Mouse (Mus musculus) forebrain, embryonic 13.5 days (tissue): ENCODE measurements at regions not wholly inside any gene's neighbourhood (a gene's known extent, or its start where the extent isn't known, plus 50 kb on each side); places are given as distances from the start of the nearest gene placed in this dataset.

Experiments used
- ATAC-seq: fragments of 200-750 bp; cut with Nextera tagmentation; 2 replicates; pipeline ENCODE4 v1.8.0; 2017
- H3K27ac ChIP-seq: fragments of 300-500 bp; sonication (generic); 2 replicates; pipeline ENCODE4 v1.5.1; 2015; ENCODE audit warnings: inconsistent platforms, mild to moderate bottlenecking, moderate library complexity
- H3K27me3 ChIP-seq: fragments of 300-500 bp; sonication (generic); 2 replicates; pipeline ENCODE4 v1.6.1; 2015; ENCODE audit warnings: mild to moderate bottlenecking, inconsistent platforms
- H3K36me3 ChIP-seq: fragments of 300-500 bp; sonication (generic); 2 replicates; pipeline ENCODE4 v1.6.1; 2015; ENCODE audit warnings: mild to moderate bottlenecking, inconsistent platforms; ENCODE audit not compliant: poor library complexity, severe bottlenecking
- H3K4me1 ChIP-seq: fragments of 300-500 bp; sonication (generic); 2 replicates; pipeline ENCODE4 v1.6.1; 2015; ENCODE audit warnings: inconsistent platforms
- H3K4me2 ChIP-seq: fragments of 300-500 bp; sonication (generic); 2 replicates; pipeline ENCODE4 v1.6.1; 2015; ENCODE audit warnings: inconsistent platforms, mild to moderate bottlenecking, moderate library complexity
- H3K4me3 ChIP-seq: fragments of 300-500 bp; sonication (generic); 2 replicates; pipeline ENCODE4 v1.5.1; 2015; ENCODE audit warnings: mild to moderate bottlenecking, inconsistent platforms
- H3K9ac ChIP-seq: fragments of 300-500 bp; sonication (generic); 2 replicates; pipeline ENCODE4 v1.6.1; 2015; ENCODE audit warnings: mild to moderate bottlenecking, inconsistent platforms
- H3K9me3 ChIP-seq: fragments of 300-500 bp; sonication (generic); replicated peaks from 2 replicates; pipeline ENCODE4 v1.6.1; 2016; ENCODE audit warnings: inconsistent platforms
- WGBS: fragments of 180-500 bp; shearing (Covaris S2); methylation state at CpG from one replicate; pipeline ENCODE4 v1.1.7; 2015; 5-methylcytosine and 5-hydroxymethylcytosine counted together

GRCm38 (mm10) chr2:179069520-179069919 lies 372.7 kb upstream of the Cdh4 start:
- Histone ChIP-seq H3K4me2 (no peak overlapping the region), H3K4me1 (0 out of 2 replicates have a peak, but pooled peaks cover 3% of the 10 kb centered on the region), H3K36me3 (no peaks in the 10 kb centered on the region), H3K9ac (no peak overlapping the region), H3K4me3 (no peak overlapping the region), H3K9me3 (no peaks in the 10 kb centered on the region), H3K27ac (no peak overlapping the region), H3K27me3 (no peaks in the 10 kb centered on the region)
- no peak for ATAC-seq
- 88% methylated on average over 6 of the region's 6 CpGs for WGBS

- Histone ChIP-seq H3K36me3 (no peaks in the 10 kb centered on the region), H3K9ac (no peak overlapping the region), H3K9me3 (no peaks in the 10 kb centered on the region), H3K4me2 (no peak overlapping the region), H3K4me1 (no peaks in the 10 kb centered on the region), H3K27ac (no peak overlapping the region), H3K27me3 (no peaks in the 10 kb centered on the region), H3K4me3 (no peak overlapping the region)
- no peak for ATAC-seq
- WGBS = 40% methylated on average over 1 of the region's 1 CpGs
These were observed 371.9 kb upstream of the Cdh4 start for GRCm38 (mm10) chr2:179070346-179070745.

GRCm38 (mm10) chr2:179080462-179081274 lies 361.6 kb upstream of the Cdh4 start:
- no peak overlapping the region for H3K4me3 ChIP-seq
- no peak overlapping the region for H3K9ac ChIP-seq
- WGBS = 75% methylated on average over 13 of the region's 13 CpGs

GRCm38 (mm10) chr2:179086915-179087314 lies 355.3 kb upstream of the Cdh4 start:
- ATAC-seq = no peak
- H3K36me3 ChIP-seq = no peaks in the 10 kb centered on the region
- no peaks in the 10 kb centered on the region for H3K9me3 ChIP-seq
- H3K4me2 ChIP-seq = no peak overlapping the region
- H3K4me1 ChIP-seq = no peaks in the 10 kb centered on the region
- H3K9ac ChIP-seq = no peak overlapping the region
- no peaks in the 10 kb centered on the region for H3K27me3 ChIP-seq
- H3K4me3 ChIP-seq = no peak overlapping the region
- 90% methylated on average over 9 of the region's 9 CpGs for WGBS
- no peak overlapping the region for H3K27ac ChIP-seq

More at GRCm38 (mm10) chr2:179080462-179081274, 361.6 kb upstream of the Cdh4 start:
- Histone ChIP-seq H3K4me2 (no peak overlapping the region), H3K36me3 (no peaks in the 10 kb centered on the region), H3K27me3 (no peaks in the 10 kb centered on the region), H3K4me1 (no peaks in the 10 kb centered on the region), H3K27ac (no peak overlapping the region), H3K9me3 (no peaks in the 10 kb centered on the region)
- no peak for ATAC-seq

GRCm38 (mm10) chr2:179091480-179091879 lies 350.8 kb upstream of the Cdh4 start:
- no peaks in the 10 kb centered on the region for H3K36me3 ChIP-seq
- H3K27ac ChIP-seq = no peak overlapping the region
- 32% methylated on average over 3 of the region's 3 CpGs for WGBS
- H3K4me3 ChIP-seq = no peak overlapping the region
- peaks cover 16% of the 10 kb centered on the region for H3K4me1 ChIP-seq
- no peak overlapping the region for H3K4me2 ChIP-seq
- no peaks in the 10 kb centered on the region for H3K27me3 ChIP-seq
- no peak for ATAC-seq
- no peak overlapping the region for H3K9ac ChIP-seq
- no peaks in the 10 kb centered on the region for H3K9me3 ChIP-seq

- no peaks in the 10 kb centered on the region for H3K36me3 ChIP-seq
- no peak overlapping the region for H3K9ac ChIP-seq
- peak overlapping the region; percentile 24; the same call in 1 of the 2 replicates for H3K4me2 ChIP-seq
- H3K27ac ChIP-seq = peak overlapping the region; percentile 14
- 12% methylated on average over 11 of the region's 11 CpGs for WGBS
- H3K4me3 ChIP-seq = no peak overlapping the region
- no peaks in the 10 kb centered on the region for H3K27me3 ChIP-seq
- H3K4me1 ChIP-seq = peaks cover 16% of the 10 kb centered on the region
- no peaks in the 10 kb centered on the region for H3K9me3 ChIP-seq
- ATAC-seq = peak; percentile 94
These were observed 348.2 kb upstream of the Cdh4 start for GRCm38 (mm10) chr2:179093996-179094395.

- Histone ChIP-seq H3K9me3 (no peaks in the 10 kb centered on the region), H3K36me3 (no peaks in the 10 kb centered on the region), H3K9ac (no peak overlapping the region), H3K4me2 (no peak overlapping the region), H3K4me1 (peaks cover 16% of the 10 kb centered on the region), H3K4me3 (no peak overlapping the region), H3K27ac (no peak overlapping the region), H3K27me3 (no peaks in the 10 kb centered on the region)
- ATAC-seq = no peak
- 95% methylated on average over 3 of the region's 3 CpGs for WGBS
These were observed 346.2 kb upstream of the Cdh4 start for GRCm38 (mm10) chr2:179095981-179096380.

GRCm38 (mm10) chr2:179096861-179097260 lies 345.4 kb upstream of the Cdh4 start:
- H3K4me3 ChIP-seq = no peak overlapping the region
- peaks cover 16% of the 10 kb centered on the region for H3K4me1 ChIP-seq
- H3K36me3 ChIP-seq = no peaks in the 10 kb centered on the region
- H3K9me3 ChIP-seq = no peaks in the 10 kb centered on the region
- ATAC-seq = no peak
- no peaks in the 10 kb centered on the region for H3K27me3 ChIP-seq
- H3K9ac ChIP-seq = no peak overlapping the region
- no peak overlapping the region for H3K4me2 ChIP-seq
- WGBS = 27% methylated on average over 4 of the region's 4 CpGs
- no peak overlapping the region for H3K27ac ChIP-seq

- no peaks in the 10 kb centered on the region for H3K27me3 ChIP-seq
- ATAC-seq = no peak
- H3K27ac ChIP-seq = no peak overlapping the region
- no peak overlapping the region for H3K4me3 ChIP-seq
- H3K9ac ChIP-seq = no peak overlapping the region
- WGBS = 98% methylated on average over 1 of the region's 1 CpGs
- no peak overlapping the region for H3K4me2 ChIP-seq
- H3K36me3 ChIP-seq = no peaks in the 10 kb centered on the region
- H3K4me1 ChIP-seq = no peaks in the 10 kb centered on the region; the same call in 1 of the 2 replicates
- no peaks in the 10 kb centered on the region for H3K9me3 ChIP-seq
These were observed 342.4 kb upstream of the Cdh4 start for GRCm38 (mm10) chr2:179099783-179100182.

- no peak overlapping the region for H3K4me3 ChIP-seq
- H3K27ac ChIP-seq = no peak overlapping the region
- H3K9me3 ChIP-seq = no peaks in the 10 kb centered on the region
- no peak for ATAC-seq
- H3K4me1 ChIP-seq = no peaks in the 10 kb centered on the region
- 80% methylated on average over 1 of the region's 1 CpGs for WGBS
- H3K4me2 ChIP-seq = no peak overlapping the region
- no peak overlapping the region for H3K9ac ChIP-seq
- H3K36me3 ChIP-seq = no peaks in the 10 kb centered on the region
- H3K27me3 ChIP-seq = peaks cover under 1% of the 10 kb centered on the region; the same call in 1 of the 2 replicates
These were observed 339.1 kb upstream of the Cdh4 start for GRCm38 (mm10) chr2:179103114-179103513.

GRCm38 (mm10) chr2:179112951-179113350 lies 329.3 kb upstream of the Cdh4 start:
- no peak overlapping the region for H3K27ac ChIP-seq
- ATAC-seq = no peak
- no peaks in the 10 kb centered on the region for H3K36me3 ChIP-seq
- peaks cover 13% of the 10 kb centered on the region; the same call in 1 of the 2 replicates for H3K27me3 ChIP-seq
- WGBS = 60% methylated on average over 5 of the region's 5 CpGs
- no peak overlapping the region for H3K9ac ChIP-seq
- 0 out of 2 replicates have a peak, but pooled peaks cover 3% of the 10 kb centered on the region for H3K4me1 ChIP-seq
- H3K4me2 ChIP-seq = no peak overlapping the region
- no peaks in the 10 kb centered on the region for H3K9me3 ChIP-seq
- H3K4me3 ChIP-seq = no peak overlapping the region

GRCm38 (mm10) chr2:179128018-179128417 lies 314.2 kb upstream of the Cdh4 start:
- no peak overlapping the region for H3K27ac ChIP-seq
- no peak for ATAC-seq
- H3K4me1 ChIP-seq = no peaks in the 10 kb centered on the region
- H3K9me3 ChIP-seq = no peaks in the 10 kb centered on the region
- no peak overlapping the region for H3K4me3 ChIP-seq
- no peak overlapping the region for H3K9ac ChIP-seq
- 89% methylated on average over 3 of the region's 3 CpGs for WGBS
- no peak overlapping the region for H3K4me2 ChIP-seq
- no peaks in the 10 kb centered on the region for H3K36me3 ChIP-seq
- H3K27me3 ChIP-seq = no peaks in the 10 kb centered on the region

- H3K4me2 ChIP-seq = no peak overlapping the region
- H3K27ac ChIP-seq = no peak overlapping the region
- no peaks in the 10 kb centered on the region for H3K9me3 ChIP-seq
- no peaks in the 10 kb centered on the region for H3K36me3 ChIP-seq
- no peak overlapping the region for H3K4me3 ChIP-seq
- no peaks in the 10 kb centered on the region for H3K27me3 ChIP-seq
- WGBS = 93% methylated on average over 5 of the region's 5 CpGs
- ATAC-seq = no peak
- no peak overlapping the region for H3K9ac ChIP-seq
- no peaks in the 10 kb centered on the region for H3K4me1 ChIP-seq
These were observed 313.8 kb upstream of the Cdh4 start for GRCm38 (mm10) chr2:179128432-179128831.
